In genomic region chr16:27723445-27723844, GRCm38 (mm10) we compare ENCODE assay signal across 25 mouse cellular contexts.
DNase-seq lines count a peak whose midpoint lies in the region; ATAC-seq and TF ChIP-seq lines count a peak whose summit lies in the region.
"Had no signal": no experiment of that assay in that cellular context is flagged by ENCODE, and none has a peak within 500 bp of the region (broad histone marks: within the 10 kb centered on the region; RNA-seq: fewer than 3 reads in every experiment).

No protein-coding gene starts in this region.

- no peak overlapping the region for H3K4me3 ChIP-seq in forebrain, embryonic 14.5 days (ENCODE audit: low read depth, low read length)
- no peak overlapping the region for H3K4me3 ChIP-seq in forebrain, embryonic 13.5 days
- H3K4me3 ChIP-seq in forebrain, postnatal 0 days (ENCODE audit: low read depth, low read length): no peak overlapping the region
- no peak overlapping the region for H3K4me3 ChIP-seq in forebrain, embryonic 12.5 days (replicated peaks)
- H3K4me3 ChIP-seq in hindbrain, embryonic 12.5 days: no peak overlapping the region
- no peak overlapping the region for H3K4me3 ChIP-seq in midbrain, embryonic 10.5 days
- H3K4me3 ChIP-seq: embryonic facial prominence, embryonic 10.5 days; embryonic facial prominence, embryonic 12.5 days; forebrain, embryonic 15.5 days had no signal

- no peak overlapping the region for H3K4me2 ChIP-seq in forebrain, embryonic 14.5 days (ENCODE audit: low read length)
- H3K4me2 ChIP-seq in forebrain, embryonic 13.5 days: no peak overlapping the region
- no peak overlapping the region for H3K4me2 ChIP-seq in forebrain, postnatal 0 days (ENCODE audit: low read depth)
- no peak overlapping the region for H3K4me2 ChIP-seq in forebrain, embryonic 12.5 days
- no peak overlapping the region for H3K4me2 ChIP-seq in hindbrain, embryonic 12.5 days (replicated peaks)
- H3K4me2 ChIP-seq: embryonic facial prominence, embryonic 12.5 days; forebrain, embryonic 15.5 days had no signal

- no peaks in the 10 kb centered on the region for H3K27me3 ChIP-seq in forebrain, embryonic 14.5 days (replicated peaks; ENCODE audit: control insufficient read depth, insufficient read depth, low read length)
- H3K27me3 ChIP-seq in forebrain, embryonic 13.5 days: no peaks in the 10 kb centered on the region
- H3K27me3 ChIP-seq in forebrain, postnatal 0 days (ENCODE audit: insufficient read depth, low read length): no peaks in the 10 kb centered on the region
- H3K27me3 ChIP-seq in forebrain, embryonic 12.5 days: no peaks in the 10 kb centered on the region
- no peaks in the 10 kb centered on the region for H3K27me3 ChIP-seq in hindbrain, embryonic 12.5 days
- H3K27me3 ChIP-seq in midbrain, embryonic 10.5 days (ENCODE audit: low read depth, poor library complexity, severe bottlenecking): no peaks in the 10 kb centered on the region
- H3K27me3 ChIP-seq: CH12.LX; embryonic facial prominence, embryonic 12.5 days; forebrain, embryonic 15.5 days; Patski had no signal

- H3K27ac ChIP-seq in forebrain, embryonic 14.5 days (ENCODE audit: low read depth, low read length): no peak overlapping the region
- no peak overlapping the region for H3K27ac ChIP-seq in forebrain, embryonic 13.5 days
- H3K27ac ChIP-seq in forebrain, postnatal 0 days (ENCODE audit: low read depth, low read length): no peak overlapping the region
- no peak overlapping the region for H3K27ac ChIP-seq in forebrain, embryonic 12.5 days
- H3K27ac ChIP-seq in hindbrain, embryonic 12.5 days: no peak overlapping the region
- H3K27ac ChIP-seq in midbrain, embryonic 10.5 days (replicated peaks): no peak overlapping the region
- H3K27ac ChIP-seq: embryonic facial prominence, embryonic 10.5 days; embryonic facial prominence, embryonic 12.5 days; forebrain, embryonic 15.5 days had no signal

- H3K36me3 ChIP-seq in forebrain, embryonic 14.5 days (ENCODE audit: control insufficient read depth, insufficient read depth, low read length): no peaks in the 10 kb centered on the region
- no peaks in the 10 kb centered on the region for H3K36me3 ChIP-seq in forebrain, embryonic 13.5 days (ENCODE audit: poor library complexity, severe bottlenecking)
- H3K36me3 ChIP-seq in forebrain, postnatal 0 days (ENCODE audit: insufficient read depth): no peaks in the 10 kb centered on the region
- H3K36me3 ChIP-seq in forebrain, embryonic 12.5 days (replicated peaks): no peaks in the 10 kb centered on the region
- H3K36me3 ChIP-seq in hindbrain, embryonic 12.5 days: no peaks in the 10 kb centered on the region
- no peaks in the 10 kb centered on the region for H3K36me3 ChIP-seq in midbrain, embryonic 10.5 days
- H3K36me3 ChIP-seq: embryonic facial prominence, embryonic 10.5 days; embryonic facial prominence, embryonic 12.5 days; forebrain, embryonic 15.5 days; G1E had no signal

- peak; percentile 6 for DNase-seq in forebrain, embryonic 14.5 days (ENCODE audit: low spot score)
- DNase-seq in forebrain, postnatal 0 days: peak; percentile 43
- DNase-seq in brain, adult 2 months (ENCODE audit: low read depth, low spot score): peak; percentile 31
- peak; percentile 16 for DNase-seq in brain, embryonic 18.5 days (ENCODE audit: low read depth, low spot score)
- no peak for DNase-seq in midbrain, embryonic 10.5 days (ENCODE audit: low spot score)
- DNase-seq: adrenal gland, adult 8-10 months; adrenal gland, postnatal 14 days; adrenal gland, postnatal 36 days; B cell, adult 2 months; cerebellum, adult 11 months; cerebellum, adult 18-20 months; cerebellum, adult 9-10 months; cerebellum, postnatal 10 days; cerebellum, postnatal 25 days had no signal

- no peaks in the 10 kb centered on the region for H3K4me1 ChIP-seq in forebrain, embryonic 14.5 days (ENCODE audit: control insufficient read depth, insufficient read depth, low read length)
- no peaks in the 10 kb centered on the region for H3K4me1 ChIP-seq in forebrain, embryonic 13.5 days
- no peaks in the 10 kb centered on the region for H3K4me1 ChIP-seq in forebrain, postnatal 0 days (ENCODE audit: insufficient read depth)
- no peaks in the 10 kb centered on the region for H3K4me1 ChIP-seq in forebrain, embryonic 12.5 days
- no peaks in the 10 kb centered on the region for H3K4me1 ChIP-seq in hindbrain, embryonic 12.5 days
- H3K4me1 ChIP-seq in midbrain, embryonic 10.5 days: no peaks in the 10 kb centered on the region
- H3K4me1 ChIP-seq: embryonic facial prominence, embryonic 10.5 days; embryonic facial prominence, embryonic 12.5 days; forebrain, embryonic 15.5 days had no signal

- 85% methylated on average over 2 of the region's 2 CpGs for WGBS in forebrain, embryonic 14.5 days
- 98% methylated on average over 2 of the region's 2 CpGs for WGBS in forebrain, embryonic 13.5 days
- 75% methylated on average over 2 of the region's 2 CpGs for WGBS in forebrain, postnatal 0 days
- 96% methylated on average over 2 of the region's 2 CpGs for WGBS in forebrain, embryonic 12.5 days
- 96% methylated on average over 2 of the region's 2 CpGs for WGBS in hindbrain, embryonic 12.5 days
- WGBS in midbrain, embryonic 10.5 days: 98% methylated on average over 2 of the region's 2 CpGs

- no peak for ATAC-seq in forebrain, embryonic 14.5 days
- no peak; the same call in 1 of the 2 replicates for ATAC-seq in forebrain, embryonic 13.5 days
- peak; percentile 20 for ATAC-seq in forebrain, postnatal 0 days
- no peak for ATAC-seq in forebrain, embryonic 12.5 days (ENCODE audit: low FRiP score)
- ATAC-seq in hindbrain, embryonic 12.5 days (ENCODE audit: low FRiP score): no peak
- ATAC-seq: activated CD4-positive, CD25-positive, alpha-beta regulatory T cell, adult 4 months; CD4-positive, CD25-positive, alpha-beta regulatory T cell, adult 4 months; forebrain, embryonic 15.5 days; Patski had no signal

- H3K9ac ChIP-seq in forebrain, embryonic 14.5 days (ENCODE audit: low read length): no peak overlapping the region
- H3K9ac ChIP-seq in forebrain, embryonic 13.5 days: no peak overlapping the region
- no peak overlapping the region for H3K9ac ChIP-seq in forebrain, postnatal 0 days
- no peak overlapping the region for H3K9ac ChIP-seq in forebrain, embryonic 12.5 days
- no peak overlapping the region for H3K9ac ChIP-seq in hindbrain, embryonic 12.5 days
- H3K9ac ChIP-seq: embryonic facial prominence, embryonic 12.5 days; forebrain, embryonic 15.5 days had no signal

- no peak for TF ChIP-seq CTCF in forebrain, postnatal 0 days (IDR thresholded peaks at IDR 0.05; ENCODE audit: low read depth)

- H3K9me3 ChIP-seq in forebrain, embryonic 14.5 days (replicated peaks; ENCODE audit: control insufficient read depth, low read length): no peaks in the 10 kb centered on the region
- no peaks in the 10 kb centered on the region for H3K9me3 ChIP-seq in forebrain, embryonic 13.5 days (replicated peaks)
- no peaks in the 10 kb centered on the region for H3K9me3 ChIP-seq in forebrain, postnatal 0 days (ENCODE audit: low read length)
- H3K9me3 ChIP-seq in forebrain, embryonic 12.5 days: no peaks in the 10 kb centered on the region
- H3K9me3 ChIP-seq in hindbrain, embryonic 12.5 days (replicated peaks): no peaks in the 10 kb centered on the region
- no peaks in the 10 kb centered on the region for H3K9me3 ChIP-seq in midbrain, embryonic 10.5 days (replicated peaks)
- H3K9me3 ChIP-seq: embryonic facial prominence, embryonic 10.5 days; embryonic facial prominence, embryonic 12.5 days; forebrain, embryonic 15.5 days; G1E had no signal
